Mouse (Mus musculus) gonadal fat pad, adult 2 months (tissue): Measurements from ENCODE around the gene Olfr862. TPM values are rescaled to one million over a fixed set of nuclear protein-coding genes. Genes with fewer than 3 reads are reported as not detected.

Experiments
- DNase-seq: peaks from one replicate; pipeline ENCODE4 v3.0.0-alpha.2; 2012; ENCODE audit warnings: low read depth
- polyA plus RNA-seq: library from polyadenylated mRNA; depleted of rRNA; stranded (reverse); fragments of >200 nt; gene quantifications from 2 replicates; pipeline ENCODE4 v1.2.3, GENCODE M21; 2012; rRNA removed

Olfr862 gene
- polyA plus RNA-seq, result not detected in 2 replicates

DNA sequence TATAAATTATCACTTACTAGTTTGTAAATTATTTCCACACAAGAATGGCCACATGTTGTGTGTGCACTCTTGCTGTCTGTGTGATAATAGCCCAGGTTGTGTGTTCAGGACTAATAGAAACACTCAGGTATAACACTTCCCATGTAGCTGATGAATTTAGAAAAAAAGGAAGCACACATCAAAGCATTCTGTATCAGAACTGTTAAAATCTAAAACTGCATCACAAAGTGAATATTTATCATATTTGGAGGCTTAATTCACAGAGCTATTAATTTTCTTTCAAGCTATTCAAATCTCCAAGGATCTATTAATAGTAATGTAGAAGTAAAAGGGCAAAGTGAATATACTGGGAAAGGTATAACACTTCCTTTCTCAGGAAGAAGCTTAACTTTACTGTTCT, at the start of gene Olfr862:
Gene Olfr862, minus strand, starts transcription at position 101 of the 400 bp plus-strand sequence.
- DNase-seq, result no peak

GRCm38 (mm10) chr9:19916565-19916964, 28.8 kb upstream of the Olfr862 start, which contains the start of gene Olfr77:
TSS of gene Olfr77 (plus strand) at chr9:19916865.
- DNase-seq, result no peak

GRCm38 (mm10) chr9:19911170-19911569, 23.4 kb upstream of the Olfr862 start:
- DNase-seq, result no peak

- DNase-seq, result no peak
Observed at GRCm38 (mm10) chr9:19849647-19850046, 38.2 kb downstream of the Olfr862 start, which contains the start of gene Olfr860. TSS of gene Olfr860 (minus strand) at chr9:19849747.

Other genes starting within 250 kb of the Olfr862 start
- gene Olfr857, start 178.6 kb downstream of the Olfr862 start, polyA plus RNA-seq, result not detected in 2 replicates
- gene Olfr58, start 107.7 kb downstream of the Olfr862 start, polyA plus RNA-seq, result not detected in 2 replicates
- gene Olfr859, start 83.1 kb downstream of the Olfr862 start, polyA plus RNA-seq, result not detected in 2 replicates
- gene Olfr860, start 38.3 kb downstream of the Olfr862 start, polyA plus RNA-seq, result not detected in 2 replicates
- not detected in 2 replicates for gene Olfr77, start 28.9 kb upstream of the Olfr862 start, polyA plus RNA-seq
- not detected in 2 replicates for gene Olfr866, start 140.0 kb upstream of the Olfr862 start, polyA plus RNA-seq
- not detected in 2 replicates for gene Olfr867, start 169.6 kb upstream of the Olfr862 start, polyA plus RNA-seq
- not detected in 2 replicates for gene Olfr868, start 210.6 kb upstream of the Olfr862 start, polyA plus RNA-seq
- not detected in 2 replicates for gene Olfr869, start 241.0 kb upstream of the Olfr862 start, polyA plus RNA-seq